Mouse (Mus musculus): ENCODE data around the gene Hoxa3.

- TF ChIP-seq CTCF (conservative IDR thresholded peaks at IDR 0.05; ENCODE audit: low read length) (no peak), POU5F1 (IDR thresholded peaks at IDR 0.05; ENCODE audit: borderline replicate concordance, low read length) (no peak)
Observed at GRCm38 (mm10) chr6:52218643-52219215, 5.6 kb upstream of the Hoxa3 start.
